Mouse (Mus musculus): ENCODE results near the gene Aff3.

The Aff3 gene

GRCm38 (mm10) chr1:38309341-38309740, 355.4 kb downstream of the Aff3 start:
- no peak for DNase-seq

GRCm38 (mm10) chr1:38308705-38308996, 356.1 kb downstream of the Aff3 start:
- DNase-seq: no peak

- no peak for DNase-seq
Measured at GRCm38 (mm10) chr1:38307821-38308704, 356.7 kb downstream of the Aff3 start.

- DNase-seq: no peak
Measured at GRCm38 (mm10) chr1:38307234-38307633, 357.5 kb downstream of the Aff3 start.

- no peak for DNase-seq
Measured at GRCm38 (mm10) chr1:38306146-38306545, 358.6 kb downstream of the Aff3 start.

GRCm38 (mm10) chr1:38304376-38304775, 360.4 kb downstream of the Aff3 start:
- DNase-seq: no peak

- DNase-seq: no peak
Measured at GRCm38 (mm10) chr1:38298291-38298690, 366.5 kb downstream of the Aff3 start.

- DNase-seq: no peak
Measured at GRCm38 (mm10) chr1:38294906-38295305, 369.8 kb downstream of the Aff3 start.

- DNase-seq: no peak
Measured at GRCm38 (mm10) chr1:38294336-38294695, 370.4 kb downstream of the Aff3 start.

GRCm38 (mm10) chr1:38293671-38294335, 371.0 kb downstream of the Aff3 start:
- DNase-seq: no peak

GRCm38 (mm10) chr1:38292851-38293250, 371.9 kb downstream of the Aff3 start:
- no peak for DNase-seq

- no peak for DNase-seq
Measured at GRCm38 (mm10) chr1:38291915-38292314, 372.8 kb downstream of the Aff3 start.

GRCm38 (mm10) chr1:38291497-38291896, 373.3 kb downstream of the Aff3 start:
- DNase-seq: no peak

- no peak for DNase-seq
Measured at GRCm38 (mm10) chr1:38290881-38291280, 373.9 kb downstream of the Aff3 start.

- no peak for DNase-seq
Measured at GRCm38 (mm10) chr1:38289891-38290290, 374.9 kb downstream of the Aff3 start.

- no peak for DNase-seq
Measured at GRCm38 (mm10) chr1:38288716-38289115, 376.0 kb downstream of the Aff3 start.

GRCm38 (mm10) chr1:38286551-38286950, 378.2 kb downstream of the Aff3 start:
- DNase-seq: no peak

GRCm38 (mm10) chr1:38280549-38280948, 384.2 kb downstream of the Aff3 start:
- no peak for DNase-seq

- no peak for DNase-seq
Measured at GRCm38 (mm10) chr1:38271312-38271711, 393.4 kb downstream of the Aff3 start.

GRCm38 (mm10) chr1:38268246-38269042, 396.3 kb downstream of the Aff3 start:
- DNase-seq: no peak

GRCm38 (mm10) chr1:38263251-38263650, 401.5 kb downstream of the Aff3 start:
- no peak for DNase-seq

GRCm38 (mm10) chr1:38262362-38263154, 402.2 kb downstream of the Aff3 start:
- DNase-seq: no peak

GRCm38 (mm10) chr1:38261076-38261475, 403.7 kb downstream of the Aff3 start:
- no peak for DNase-seq

All from thymus, postnatal 25 days (tissue).